Mouse (Mus musculus) heart, adult 2 months (tissue): ENCODE data around the gene Dgkh. TPM values are rescaled to one million over a fixed set of nuclear protein-coding genes. Genes with fewer than 3 reads are reported as not detected.

Experiments
- DNase-seq, 2 experiments: peaks; one replicate each; pipeline ENCODE4 v3.0.0; 2021
- H3K27ac ChIP-seq: fragments of 200-600 bp; 2 replicates; pipeline ENCODE4 v1.8.1; 2022
- H3K27me3 ChIP-seq: fragments of 200-500 bp; 2 replicates; pipeline ENCODE4 v1.6.1; 2012; ENCODE audit warnings: mild to moderate bottlenecking, low read length, inconsistent platforms, mixed read lengths; ENCODE audit not compliant: control insufficient read depth, insufficient read depth
- H3K36me3 ChIP-seq: fragments of 200-500 bp; 2 replicates; pipeline ENCODE4 v1.6.1; 2012; ENCODE audit warnings: low read length, inconsistent platforms; ENCODE audit not compliant: control insufficient read depth, insufficient read depth
- H3K4me1 ChIP-seq: fragments of 200-500 bp; 2 replicates; pipeline ENCODE4 v1.6.1; 2011; ENCODE audit warnings: low read length; ENCODE audit not compliant: control insufficient read depth, insufficient read depth
- H3K4me3 ChIP-seq: fragments of 200-600 bp; 2 replicates; pipeline ENCODE4 v1.8.1; 2022
- H3K79me2 ChIP-seq: fragments of 200-500 bp; replicated peaks from 2 replicates; pipeline ENCODE4 v1.6.1; 2012; ENCODE audit warnings: mild to moderate bottlenecking, inconsistent platforms, low read length, moderate library complexity, mixed read lengths; ENCODE audit not compliant: control insufficient read depth, insufficient read depth
- H3K9ac ChIP-seq: fragments of 200-500 bp; 2 replicates; pipeline ENCODE4 v1.6.1; 2012; ENCODE audit warnings: low read depth, mild to moderate bottlenecking, control low read depth, inconsistent platforms, low read length, mixed read lengths
- CTCF ChIP-seq: fragments of 200-600 bp; IDR thresholded peaks from 2 replicates; pipeline ENCODE4 v1.8.1; 2022; ENCODE audit warnings: antibody characterized with exemption, mild to moderate bottlenecking, moderate library complexity
- EP300 ChIP-seq: fragments of 200-500 bp; IDR thresholded peaks from 2 replicates; pipeline ENCODE4 v1.6.1; 2011; ENCODE audit warnings: low read depth, low read length, control low read depth; ENCODE audit not compliant: insufficient read depth
- POLR2A ChIP-seq: fragments of 200-500 bp; IDR thresholded peaks from 2 replicates; pipeline ENCODE4 v1.6.1; 2011; ENCODE audit warnings: mild to moderate bottlenecking, low read depth, low read length, control low read depth; ENCODE audit not compliant: insufficient read depth
- WGBS: fragments of 180-500 bp; shearing (Covaris S2); methylation state at CpG from one replicate; pipeline ENCODE4 v1.1.7; 2018; 5-methylcytosine and 5-hydroxymethylcytosine counted together
- intact Hi-C: fragments of 180-260 bp; cut with DNase I; formaldehyde crosslinking; loops from one replicate; pipeline ENCODE4 v1.15.1; 2025
- polyA plus RNA-seq: library from polyadenylated mRNA; depleted of rRNA; stranded (reverse); fragments of >200 nt; gene quantifications from 2 replicates; pipeline ENCODE4 v1.2.3, GENCODE M21; 2012
- total RNA-seq, 2 experiments: library from RNA; stranded (reverse); gene quantifications; 2 replicates each; pipeline ENCODE4 v1.2.3; 2021

Gene Dgkh
- total and polyA plus RNA-seq, 3 experiments = 1.1 to 6.3 (median 6.2) TPM

DNA sequence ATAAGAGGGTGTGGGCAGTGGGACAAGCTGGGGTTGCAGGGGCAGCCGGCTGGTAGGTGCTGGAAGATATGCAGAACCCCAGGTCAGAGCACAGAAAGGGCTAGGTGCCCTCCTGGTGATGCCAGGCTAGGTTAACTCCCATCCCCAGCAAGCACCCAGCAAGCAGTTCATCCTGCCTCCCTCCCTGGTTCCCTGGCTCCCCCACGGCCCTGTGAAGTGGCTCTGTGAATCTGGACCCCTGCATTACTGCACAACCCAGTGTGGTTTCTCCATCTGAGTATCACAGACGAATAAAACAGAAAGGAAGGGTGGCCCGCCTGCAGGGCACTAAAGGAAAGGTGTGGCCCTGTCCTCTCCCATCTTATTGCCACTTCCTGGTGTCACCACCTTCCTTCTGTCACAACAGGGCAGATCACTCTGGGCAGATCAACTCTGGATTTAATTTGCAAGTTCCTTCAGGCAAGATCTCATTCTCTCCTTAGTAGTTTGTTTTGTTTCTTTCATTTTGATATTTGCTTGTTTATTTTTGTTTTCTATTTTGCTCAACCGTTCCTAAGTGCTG lies 40.6 kb downstream of the Dgkh start:
- DNase-seq = no peak
- intact Hi-C loops = no loop called here
- TF ChIP-seq POLR2A (no peak), EP300 (no peak), CTCF (no peak)
- Histone ChIP-seq H3K4me1 (peaks cover 10% of the 10 kb centered on the region), H3K27me3 (no peaks in the 10 kb centered on the region), H3K9ac (no peak overlapping the region), H3K27ac (peak overlapping the region; percentile 43), H3K79me2 (no peaks in the 10 kb centered on the region), H3K36me3 (no peaks in the 10 kb centered on the region; the same call in 1 of the 2 replicates), H3K4me3 (no peak overlapping the region)
- 47% methylated on average over 5 of the region's 5 CpGs for WGBS

DNA sequence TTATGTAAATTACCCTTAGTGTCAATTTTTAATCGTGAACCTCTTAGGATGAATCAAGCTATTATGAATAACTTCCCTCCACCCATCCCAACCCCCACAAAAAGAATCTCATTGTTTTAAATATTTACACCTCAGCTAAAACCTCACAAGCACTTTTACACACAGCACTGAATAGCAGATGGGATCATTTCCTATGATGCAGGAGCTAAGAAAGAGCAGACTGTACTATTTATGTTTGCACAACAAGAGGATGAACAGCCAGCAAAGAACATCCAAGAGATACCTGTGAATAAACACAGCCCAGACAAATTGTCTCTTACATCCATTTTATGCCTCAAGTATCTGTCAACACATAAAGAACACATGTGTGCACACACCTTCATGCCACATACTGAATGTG lies 41.7 kb downstream of the Dgkh start:
- Histone ChIP-seq H3K36me3 (no peaks in the 10 kb centered on the region; the same call in 1 of the 2 replicates), H3K9ac (no peak overlapping the region), H3K27me3 (no peaks in the 10 kb centered on the region), H3K79me2 (no peaks in the 10 kb centered on the region), H3K27ac (peak overlapping the region; percentile 38; the same call in 1 of the 2 replicates), H3K4me1 (peaks cover 10% of the 10 kb centered on the region), H3K4me3 (no peak overlapping the region)
- DNase-seq = no peak
- intact Hi-C loops = no loop called here
- 54% methylated on average over 1 of the region's 1 CpGs for WGBS
- TF ChIP-seq EP300 = no peak
- TF ChIP-seq POLR2A = no peak
- TF ChIP-seq CTCF = no peak

GRCm38 (mm10) chr14:78690387-78690786 lies 42.2 kb downstream of the Dgkh start:
- Histone ChIP-seq H3K27me3 (no peaks in the 10 kb centered on the region), H3K4me3 (no peak overlapping the region), H3K36me3 (no peaks in the 10 kb centered on the region; the same call in 1 of the 2 replicates), H3K79me2 (no peaks in the 10 kb centered on the region), H3K27ac (peak overlapping the region; percentile 7; the same call in 1 of the 2 replicates), H3K4me1 (peaks cover 10% of the 10 kb centered on the region), H3K9ac (no peak overlapping the region)
- intact Hi-C loops = no loop called here
- TF ChIP-seq POLR2A (no peak), EP300 (no peak), CTCF (no peak)
- no peak for DNase-seq
- 80% methylated on average over 4 of the region's 4 CpGs for WGBS

DNA sequence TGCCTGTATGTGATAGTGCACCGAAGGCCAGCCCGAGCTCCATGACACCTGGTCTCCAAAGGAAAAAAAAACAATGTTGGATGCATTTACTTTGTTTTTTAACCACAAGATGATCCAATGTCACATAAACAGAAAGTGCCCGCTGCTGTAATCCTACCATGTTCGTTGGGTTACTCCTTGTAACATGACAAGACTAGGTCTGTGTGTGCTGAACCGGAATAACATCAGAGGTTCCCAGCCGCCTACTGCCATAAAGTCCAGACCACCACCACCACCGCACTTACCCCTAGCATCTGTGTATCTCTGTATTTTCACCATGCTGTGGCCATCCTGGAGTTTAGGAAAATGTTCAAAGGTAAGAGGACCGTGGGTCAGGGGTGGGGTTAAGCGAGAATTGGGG lies 42.6 kb downstream of the Dgkh start:
- Histone ChIP-seq H3K79me2 (no peaks in the 10 kb centered on the region), H3K27ac (no peak overlapping the region), H3K4me3 (no peak overlapping the region), H3K27me3 (no peaks in the 10 kb centered on the region), H3K4me1 (peaks cover 10% of the 10 kb centered on the region), H3K9ac (no peak overlapping the region), H3K36me3 (no peaks in the 10 kb centered on the region; the same call in 1 of the 2 replicates)
- DNase-seq = no peak
- TF ChIP-seq CTCF (no peak), POLR2A (no peak), EP300 (no peak)
- WGBS = 96% methylated on average over 9 of the region's 9 CpGs
- intact Hi-C loops = no loop called here

GRCm38 (mm10) chr14:78687716-78688115 lies 44.9 kb downstream of the Dgkh start:
- Histone ChIP-seq H3K36me3 (no peaks in the 10 kb centered on the region; the same call in 1 of the 2 replicates), H3K4me3 (no peak overlapping the region), H3K79me2 (no peaks in the 10 kb centered on the region), H3K4me1 (peaks cover 15% of the 10 kb centered on the region), H3K27ac (peak overlapping the region; percentile 45), H3K9ac (no peak overlapping the region), H3K27me3 (no peaks in the 10 kb centered on the region)
- TF ChIP-seq CTCF = no peak
- no peak for TF ChIP-seq POLR2A
- no peak for TF ChIP-seq EP300
- 50% methylated on average over 4 of the region's 4 CpGs for WGBS
- DNase-seq = no peak
- intact Hi-C loops = no loop called here

GRCm38 (mm10) chr14:78686701-78687100 lies 45.9 kb downstream of the Dgkh start:
- peaks cover 11% of the 10 kb centered on the region for H3K4me1 ChIP-seq
- H3K9ac ChIP-seq = no peak overlapping the region
- intact Hi-C loops = no loop called here
- no peaks in the 10 kb centered on the region for H3K27me3 ChIP-seq
- H3K79me2 ChIP-seq = no peaks in the 10 kb centered on the region; the same call in 1 of the 2 replicates
- H3K27ac ChIP-seq = no peak overlapping the region
- TF ChIP-seq CTCF (no peak), POLR2A (no peak), EP300 (no peak)
- no peak for DNase-seq
- H3K36me3 ChIP-seq = no peaks in the 10 kb centered on the region; the same call in 1 of the 2 replicates
- WGBS = 97% methylated on average over 6 of the region's 6 CpGs
- H3K4me3 ChIP-seq = no peak overlapping the region
